Mouse (Mus musculus) small intestine, adult 2 months (tissue): ENCODE results near the gene Oas1c.

Experiments
- CTCF ChIP-seq: fragments of 200-500 bp; IDR thresholded peaks from 2 replicates; pipeline ENCODE4 v1.5.1; 2012; ENCODE audit warnings: low read depth, mild to moderate bottlenecking, control low read depth, inconsistent platforms, low read length, moderate library complexity, mixed read lengths; ENCODE audit not compliant: insufficient replicate concordance, insufficient read length; ENCODE audit errors: extremely low read depth
- POLR2A ChIP-seq: fragments of 200-500 bp; IDR thresholded peaks from 2 replicates; pipeline ENCODE4 v1.6.1; 2012; ENCODE audit warnings: low read depth, mild to moderate bottlenecking, control low read depth, inconsistent platforms, low read length, moderate library complexity

DNA sequence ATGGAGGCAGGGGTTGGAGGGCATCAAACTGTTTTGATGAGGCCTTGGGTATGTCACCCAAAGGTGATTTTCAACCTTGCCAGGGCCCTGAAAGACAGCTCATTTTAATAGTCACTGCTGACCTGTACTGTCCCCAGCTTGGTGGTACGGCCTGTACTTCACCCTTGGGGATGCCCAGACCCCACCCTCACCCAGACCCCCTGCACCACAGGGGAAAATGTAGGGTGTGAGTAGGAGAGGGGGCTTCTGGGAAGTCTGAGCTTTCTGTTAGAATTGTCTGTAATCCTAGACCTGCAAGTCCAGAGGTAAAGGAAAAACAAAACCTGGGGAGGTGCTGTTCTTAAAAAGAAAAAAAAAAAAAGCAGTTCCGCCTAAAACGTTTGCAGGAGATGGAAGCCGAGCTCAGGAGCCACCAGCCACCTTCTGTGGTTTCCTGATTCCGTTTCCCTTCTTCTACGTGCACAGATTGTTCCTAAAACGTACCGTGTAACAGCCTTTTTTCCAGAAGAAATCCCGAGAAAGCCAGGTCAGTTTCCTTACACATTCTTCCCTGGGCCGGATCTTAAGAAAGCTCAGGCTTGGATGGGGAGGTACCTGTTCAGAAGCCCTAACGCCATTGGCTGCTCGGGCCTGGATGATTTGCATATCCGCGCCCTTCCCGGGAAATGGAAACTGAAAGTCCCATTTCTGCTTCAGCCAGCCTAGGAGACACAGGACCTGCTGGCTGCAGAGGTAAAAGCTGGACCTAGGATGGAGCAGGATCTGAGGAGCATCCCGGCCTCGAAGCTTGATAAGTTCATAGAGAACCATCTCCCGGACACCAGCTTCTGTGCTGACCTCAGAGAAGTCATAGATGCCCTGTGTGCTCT is at the start of gene Oas1c:
- TF ChIP-seq CTCF (no peak), POLR2A (peak; percentile 65; the same call in 1 of the 2 replicates)
